Mouse (Mus musculus): Measurements from ENCODE around the gene Hoxa1. TPM values are rescaled to one million over a fixed set of nuclear protein-coding genes. Genes with fewer than 3 reads are reported as not detected.

The Hoxa1 gene
- polyA plus RNA-seq, 1 experiment, result not detected

GRCm38 (mm10) chr6:52170166-52170897 is 12.2 kb upstream of the Hoxa1 start:
- 3% methylated on average over 40 of the region's 40 CpGs for WGBS
- Histone ChIP-seq H3K4me1 (ENCODE audit: control insufficient read depth, insufficient read depth, low read length) (peaks cover 3% of the 10 kb centered on the region; the same call in 1 of the 2 replicates), H3K27ac (ENCODE audit: insufficient read depth, low read depth, low read length) (no peak overlapping the region), H3K4me3 (ENCODE audit: insufficient read depth, low read depth, low read length) (no peak overlapping the region)
- no peak for TF ChIP-seq POLR2A (IDR thresholded peaks at IDR 0.05; ENCODE audit: insufficient read depth, low read depth, low read length)
- no peak for TF ChIP-seq CTCF (IDR thresholded peaks at IDR 0.05; ENCODE audit: insufficient read depth, low read depth, low read length)

DNA sequence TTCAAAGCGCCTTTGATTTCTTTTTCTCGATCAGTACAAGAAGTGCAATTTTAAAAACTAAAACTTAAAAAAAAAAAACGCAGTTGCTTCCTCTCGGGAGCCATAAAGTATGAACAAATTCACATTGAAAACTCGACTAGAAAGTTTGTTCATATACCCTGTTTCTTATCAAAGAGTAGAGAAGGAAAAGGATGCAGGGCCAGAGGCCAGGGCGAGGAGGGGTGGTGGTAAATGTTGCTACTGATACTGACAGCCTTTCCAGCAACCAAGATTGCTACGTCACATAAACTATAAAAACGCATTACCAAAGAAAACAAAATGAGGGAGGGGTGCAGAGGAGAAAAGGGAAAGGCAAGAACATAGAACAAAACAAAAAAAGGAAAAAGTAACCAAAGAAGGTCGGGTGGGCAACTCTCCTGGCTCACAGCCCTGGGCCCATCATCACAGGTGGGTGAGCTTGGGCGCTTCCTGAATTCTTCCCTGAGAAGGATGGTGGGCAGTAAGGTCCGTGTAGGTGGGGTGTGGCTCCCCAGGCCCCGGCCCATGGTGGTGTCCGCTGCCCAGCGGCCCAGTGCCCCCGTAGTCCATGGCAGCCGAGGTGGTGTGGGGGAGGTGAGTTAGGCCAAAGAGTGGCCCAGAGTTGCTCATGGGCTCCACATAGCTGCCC is 11.5 kb upstream of the Hoxa1 start:
- TF ChIP-seq POLR2A (IDR thresholded peaks at IDR 0.05; ENCODE audit: insufficient read depth, low read depth, low read length), result no peak
- no peak for TF ChIP-seq CTCF (IDR thresholded peaks at IDR 0.05; ENCODE audit: insufficient read depth, low read depth, low read length)
- H3K4me1 ChIP-seq (ENCODE audit: control insufficient read depth, insufficient read depth, low read length), result peaks cover 3% of the 10 kb centered on the region; the same call in 1 of the 2 replicates
- WGBS, result 7% methylated on average over 16 of the region's 16 CpGs
- no peak overlapping the region for H3K4me3 ChIP-seq (ENCODE audit: insufficient read depth, low read depth, low read length)
- no peak overlapping the region for H3K27ac ChIP-seq (ENCODE audit: insufficient read depth, low read depth, low read length)

- H3K27ac ChIP-seq (ENCODE audit: insufficient read depth, low read depth, low read length), result no peak overlapping the region
- WGBS, result 3% methylated on average over 42 of the region's 42 CpGs
- peaks cover 3% of the 10 kb centered on the region; the same call in 1 of the 2 replicates for H3K4me1 ChIP-seq (ENCODE audit: control insufficient read depth, insufficient read depth, low read length)
- TF ChIP-seq CTCF (IDR thresholded peaks at IDR 0.05; ENCODE audit: insufficient read depth, low read depth, low read length) (no peak), POLR2A (IDR thresholded peaks at IDR 0.05; ENCODE audit: insufficient read depth, low read depth, low read length) (no peak)
- H3K4me3 ChIP-seq (ENCODE audit: insufficient read depth, low read depth, low read length), result no peak overlapping the region
Observed at GRCm38 (mm10) chr6:52168191-52169055, 10.3 kb upstream of the Hoxa1 start.

DNA sequence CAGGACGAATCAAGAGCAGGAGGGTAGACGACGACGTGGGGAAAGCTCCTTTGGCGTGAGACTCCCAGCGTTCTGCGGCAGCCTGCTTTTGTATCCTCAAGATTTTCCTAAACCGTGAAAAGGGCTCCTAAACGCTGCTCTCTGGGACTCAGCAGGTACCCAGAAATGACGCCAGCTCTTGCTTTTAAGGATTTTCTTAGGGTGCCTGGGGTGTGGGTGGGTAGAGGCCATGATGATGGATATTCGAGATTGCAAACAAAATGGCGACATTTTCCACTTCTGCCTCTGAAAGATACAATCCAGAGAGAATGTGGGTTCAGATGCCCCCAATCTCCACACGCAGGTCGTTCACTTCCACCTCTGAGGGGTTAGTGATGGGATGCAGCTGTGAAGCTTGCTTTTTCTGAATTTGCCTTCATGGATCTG is 9.6 kb upstream of the Hoxa1 start:
- Histone ChIP-seq H3K27ac (ENCODE audit: insufficient read depth, low read depth, low read length) (no peak overlapping the region), H3K4me3 (ENCODE audit: insufficient read depth, low read depth, low read length) (no peak overlapping the region), H3K4me1 (ENCODE audit: control insufficient read depth, insufficient read depth, low read length) (peaks cover 3% of the 10 kb centered on the region; the same call in 1 of the 2 replicates)
- no peak for TF ChIP-seq CTCF (IDR thresholded peaks at IDR 0.05; ENCODE audit: insufficient read depth, low read depth, low read length)
- TF ChIP-seq POLR2A (IDR thresholded peaks at IDR 0.05; ENCODE audit: insufficient read depth, low read depth, low read length), result no peak
- WGBS, result 2% methylated on average over 14 of the region's 14 CpGs

DNA sequence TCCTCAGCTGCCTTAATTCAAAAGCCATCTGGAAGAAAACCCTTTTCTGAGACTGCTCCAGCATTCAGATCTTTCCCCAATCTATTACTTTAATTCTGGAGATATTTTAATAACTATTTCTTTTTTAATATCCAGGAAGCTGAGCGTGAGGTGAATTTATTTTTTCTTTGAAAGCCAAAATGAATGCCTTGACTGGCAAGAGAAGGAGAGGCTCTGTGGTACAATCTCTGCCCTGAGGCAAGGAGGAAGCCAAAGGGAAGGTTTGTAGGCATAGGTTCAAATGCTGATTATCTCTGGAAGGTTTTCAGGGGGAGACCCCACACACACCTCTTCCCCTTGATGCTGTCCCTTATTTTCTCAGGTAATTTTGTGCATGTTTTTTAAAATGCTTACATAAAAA is 9.1 kb upstream of the Hoxa1 start:
- Histone ChIP-seq H3K4me1 (ENCODE audit: control insufficient read depth, insufficient read depth, low read length) (no peaks in the 10 kb centered on the region), H3K27ac (ENCODE audit: insufficient read depth, low read depth, low read length) (no peak overlapping the region), H3K4me3 (ENCODE audit: insufficient read depth, low read depth, low read length) (no peak overlapping the region)
- TF ChIP-seq CTCF (IDR thresholded peaks at IDR 0.05; ENCODE audit: insufficient read depth, low read depth, low read length) (no peak), POLR2A (IDR thresholded peaks at IDR 0.05; ENCODE audit: insufficient read depth, low read depth, low read length) (no peak)
- 16% methylated on average over 1 of the region's 1 CpGs for WGBS

GRCm38 (mm10) chr6:52166431-52167077 is 8.4 kb upstream of the Hoxa1 start:
- H3K4me3 ChIP-seq (ENCODE audit: insufficient read depth, low read depth, low read length), result no peak overlapping the region
- TF ChIP-seq CTCF (IDR thresholded peaks at IDR 0.05; ENCODE audit: insufficient read depth, low read depth, low read length), result no peak
- no peaks in the 10 kb centered on the region for H3K4me1 ChIP-seq (ENCODE audit: control insufficient read depth, insufficient read depth, low read length)
- no peak overlapping the region for H3K27ac ChIP-seq (ENCODE audit: insufficient read depth, low read depth, low read length)
- 9% methylated on average over 4 of the region's 4 CpGs for WGBS

- Histone ChIP-seq H3K27ac (ENCODE audit: insufficient read depth, low read depth, low read length) (no peak overlapping the region), H3K4me1 (ENCODE audit: control insufficient read depth, insufficient read depth, low read length) (no peaks in the 10 kb centered on the region), H3K4me3 (ENCODE audit: insufficient read depth, low read depth, low read length) (no peak overlapping the region)
- no peak for TF ChIP-seq CTCF (IDR thresholded peaks at IDR 0.05; ENCODE audit: insufficient read depth, low read depth, low read length)
- TF ChIP-seq POLR2A (IDR thresholded peaks at IDR 0.05; ENCODE audit: insufficient read depth, low read depth, low read length), result no peak
- WGBS, result 4% methylated on average over 28 of the region's 28 CpGs
Observed at GRCm38 (mm10) chr6:52165441-52166370, 7.6 kb upstream of the Hoxa1 start.
